Mouse (Mus musculus): ENCODE measurements at regions not wholly inside any gene's neighbourhood (a gene's known extent, or its start where the extent isn't known, plus 50 kb on each side); places are given as distances from the start of the nearest gene placed in this dataset.
"Not testable (repeated sequence)": the region's sequence is repeated elsewhere in the genome, so short reads cannot be mapped to it uniquely, and the experiment has no call there.

DNA sequence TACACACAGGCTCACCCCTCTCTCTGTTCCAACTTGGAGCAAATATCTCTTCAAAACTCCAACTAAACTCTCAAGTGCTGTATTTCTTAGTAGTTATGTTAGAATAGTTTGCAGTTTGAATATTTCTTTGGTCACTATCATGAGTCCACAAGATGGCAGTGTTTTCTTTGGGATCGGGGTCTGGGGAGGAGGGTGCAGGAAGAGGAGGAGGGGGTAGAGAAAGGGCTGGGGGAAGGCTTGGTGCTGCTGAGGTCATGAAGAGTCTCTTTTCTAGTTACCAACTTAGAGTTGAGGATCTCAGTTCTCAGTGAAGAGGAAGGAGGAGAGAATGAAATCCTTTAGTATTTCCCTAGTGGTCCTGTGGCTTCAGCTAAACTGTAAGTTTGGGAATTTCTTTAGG, 863.6 kb downstream of the Dad1 start:
- not testable (repeated sequence) for H3K4me1 ChIP-seq (replicated peaks); H3K36me3 ChIP-seq; H3K9me3 ChIP-seq (replicated peaks); H3K27ac ChIP-seq; DNase-seq; H3K4me3 ChIP-seq (replicated peaks); H3K9ac ChIP-seq; H3K4me2 ChIP-seq; H3K27me3 ChIP-seq; ATAC-seq (ENCODE audit: low read depth)
- no CpG with 5 or more reads among the region's 1 CpGs for WGBS (ENCODE audit: insufficient replicate concordance)

DNA sequence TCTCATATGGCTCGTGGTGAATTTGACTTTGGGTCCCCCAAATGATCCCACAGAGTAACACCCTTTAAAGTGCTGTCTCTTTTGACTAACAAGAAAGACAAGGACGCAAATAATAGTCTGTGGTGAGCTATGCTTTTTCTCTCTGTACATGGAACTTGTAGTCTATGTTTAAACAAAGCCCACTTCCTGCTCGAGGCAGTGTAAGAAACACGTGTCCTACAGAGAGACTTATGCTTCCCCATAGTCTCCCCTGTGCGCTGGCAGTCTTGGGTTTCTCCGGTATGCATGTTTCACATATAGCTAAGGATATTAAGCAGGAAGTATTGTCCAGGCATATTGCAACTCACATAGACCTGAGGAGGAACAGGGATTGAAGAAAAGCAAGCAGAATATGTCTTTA, 879.0 kb upstream of the Olfr1507 start:
- not testable (repeated sequence) for H3K9ac ChIP-seq; H3K36me3 ChIP-seq; H3K27me3 ChIP-seq; H3K4me3 ChIP-seq (replicated peaks); H3K9me3 ChIP-seq (replicated peaks); H3K4me2 ChIP-seq; H3K27ac ChIP-seq; DNase-seq; ATAC-seq (ENCODE audit: low read depth); H3K4me1 ChIP-seq (replicated peaks)
- 27% methylated on average over 5 of the region's 6 CpGs for WGBS (ENCODE audit: insufficient replicate concordance)

DNA sequence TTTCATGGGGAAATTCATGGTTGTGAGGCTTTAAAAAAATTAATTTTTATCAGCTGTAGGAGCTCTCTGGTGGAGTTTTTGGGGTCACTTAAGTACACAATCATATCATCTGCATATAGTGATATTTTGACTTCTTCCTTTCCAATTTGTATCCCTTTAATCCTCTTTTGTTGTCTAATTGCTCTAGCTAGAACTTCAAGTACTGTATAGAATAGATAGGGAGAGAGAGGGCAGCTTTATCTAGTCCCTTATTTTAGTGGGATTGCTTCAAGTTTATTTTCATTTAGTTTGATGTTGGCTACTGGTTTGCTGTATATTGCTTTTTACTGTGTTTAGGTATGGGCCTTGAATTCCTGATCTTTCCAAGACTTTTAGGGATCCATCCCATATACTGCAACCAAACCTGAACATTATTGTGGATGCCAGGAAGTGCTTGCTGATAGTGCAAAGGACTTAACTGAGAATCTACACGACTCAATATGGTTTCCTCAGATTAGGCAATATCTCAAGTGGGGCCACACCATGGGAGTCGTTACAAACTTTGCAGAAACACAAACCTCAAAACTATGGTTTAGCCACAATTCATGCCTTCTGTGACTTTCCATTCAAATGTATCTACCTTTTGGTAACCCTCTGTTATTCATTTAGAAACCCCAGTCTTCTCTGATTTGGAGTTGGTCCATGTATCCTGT, 878.4 kb upstream of the Olfr1507 start:
- H3K27me3 ChIP-seq; H3K9me3 ChIP-seq (replicated peaks); H3K9ac ChIP-seq; DNase-seq; H3K36me3 ChIP-seq; H3K27ac ChIP-seq; H3K4me3 ChIP-seq (replicated peaks); H3K4me1 ChIP-seq (replicated peaks); H3K4me2 ChIP-seq: not testable (repeated sequence)
- 9% methylated on average over 1 of the region's 2 CpGs for WGBS (ENCODE audit: insufficient replicate concordance)
- peak; percentile 91 for ATAC-seq (ENCODE audit: low read depth)

DNA sequence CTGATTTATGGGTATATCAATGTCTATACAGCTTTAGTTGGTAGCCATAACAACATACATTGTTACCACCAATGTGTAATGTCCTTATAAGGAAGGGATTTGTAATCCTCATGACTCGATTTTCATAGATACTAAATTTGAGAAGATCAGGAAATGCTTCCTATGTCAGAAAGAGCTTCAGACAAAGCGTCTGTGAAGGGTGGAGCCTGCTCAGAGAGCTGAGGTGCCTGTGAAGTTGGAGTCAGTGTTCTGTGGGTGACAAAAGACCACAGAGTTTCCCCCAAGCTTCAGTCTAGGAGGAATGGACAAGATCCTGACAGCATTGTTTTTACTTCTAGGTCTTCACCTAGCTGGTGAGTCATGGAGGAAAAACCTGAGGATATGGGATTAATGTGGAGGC, 874.2 kb upstream of the Olfr1507 start:
- no peaks in the 10 kb centered on the region for H3K9me3 ChIP-seq (replicated peaks)
- H3K36me3 ChIP-seq: no peaks in the 10 kb centered on the region
- H3K27ac ChIP-seq: no peak overlapping the region
- no peak overlapping the region for H3K9ac ChIP-seq
- H3K4me1 ChIP-seq (replicated peaks): peaks cover 4% of the 10 kb centered on the region; the same call in 1 of the 2 replicates
- H3K4me3 ChIP-seq (replicated peaks): no peak overlapping the region
- H3K27me3 ChIP-seq: no peaks in the 10 kb centered on the region
- 35% methylated on average over 2 of the region's 2 CpGs for WGBS (ENCODE audit: insufficient replicate concordance)
- ATAC-seq (ENCODE audit: low read depth) (no peak), DNase-seq (no peak)
- no peak overlapping the region for H3K4me2 ChIP-seq

DNA sequence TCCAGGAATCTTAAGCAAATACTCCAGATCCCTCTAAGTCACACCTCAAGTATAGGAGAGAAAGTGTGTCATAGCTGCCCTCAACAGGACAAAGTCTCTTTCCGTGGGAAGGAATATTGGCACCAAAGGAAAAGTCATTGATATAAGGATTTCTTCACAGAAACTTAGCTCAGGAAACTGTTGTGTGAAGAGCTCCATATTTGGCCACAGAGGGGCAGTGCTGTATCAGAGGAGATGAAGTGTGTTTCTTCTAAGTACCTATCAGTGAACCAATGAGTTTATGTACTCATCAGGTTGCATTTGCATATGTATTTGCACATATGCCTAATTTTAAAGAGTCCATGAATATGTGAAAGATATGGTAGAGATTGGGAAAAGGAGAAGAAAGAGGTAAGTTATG, 871.9 kb upstream of the Olfr1507 start:
- H3K36me3 ChIP-seq; ATAC-seq (ENCODE audit: low read depth); H3K27me3 ChIP-seq; DNase-seq; H3K4me3 ChIP-seq (replicated peaks); H3K27ac ChIP-seq; H3K4me2 ChIP-seq; H3K4me1 ChIP-seq (replicated peaks); H3K9ac ChIP-seq; H3K9me3 ChIP-seq (replicated peaks): not testable (repeated sequence)
- WGBS (ENCODE audit: insufficient replicate concordance): 30% methylated on average over 1 of the region's 1 CpGs

DNA sequence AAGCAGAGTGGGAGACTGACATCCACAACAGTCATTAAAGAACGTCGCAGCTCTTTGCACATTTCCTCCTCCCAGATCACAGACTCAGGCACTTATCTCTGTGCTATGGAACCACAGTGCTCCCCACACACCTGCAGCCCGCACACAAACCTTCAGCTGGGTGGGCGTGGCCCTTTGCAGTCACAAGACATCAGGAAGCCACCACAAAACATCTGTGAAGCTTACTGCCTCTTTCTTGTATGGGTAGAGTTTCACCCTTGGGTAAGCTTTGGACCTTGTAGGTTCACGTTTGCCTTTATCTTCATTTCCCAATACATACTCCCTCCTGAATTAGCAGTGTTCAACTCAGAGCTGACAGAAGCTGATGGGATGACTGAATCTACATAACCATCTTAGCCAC, 868.4 kb upstream of the Olfr1507 start:
- H3K4me1 ChIP-seq (replicated peaks): peaks cover 27% of the 10 kb centered on the region
- not testable (repeated sequence) for H3K9ac ChIP-seq; ATAC-seq (ENCODE audit: low read depth); H3K9me3 ChIP-seq (replicated peaks); H3K27me3 ChIP-seq; H3K36me3 ChIP-seq; H3K27ac ChIP-seq; H3K4me2 ChIP-seq; DNase-seq; H3K4me3 ChIP-seq (replicated peaks)
- 20% methylated on average over 5 of the region's 5 CpGs for WGBS (ENCODE audit: insufficient replicate concordance)

DNA sequence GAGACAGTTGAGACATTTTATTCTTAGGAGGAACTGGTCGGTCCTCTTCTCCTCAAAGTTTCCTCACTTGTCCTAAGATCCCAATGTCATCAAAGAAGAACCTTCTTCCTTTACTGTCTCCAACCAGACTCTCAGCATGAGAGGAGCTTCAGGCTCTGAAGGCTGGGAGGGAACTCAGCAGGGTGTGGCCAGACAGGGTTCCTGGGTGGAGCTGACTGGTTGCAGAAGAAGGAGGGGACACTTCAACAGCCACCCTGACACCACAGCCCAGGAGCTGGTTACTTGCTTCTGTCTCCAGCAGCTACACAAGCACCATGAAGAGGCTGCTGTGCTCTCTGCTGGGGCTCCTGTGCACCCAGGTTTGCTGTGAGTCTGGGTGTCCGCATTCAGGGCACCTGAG, 866.5 kb upstream of the Olfr1507 start:
- peak overlapping the region; percentile 50; the same call in 1 of the 2 replicates for H3K27ac ChIP-seq
- ATAC-seq (ENCODE audit: low read depth): peak; percentile 71
- not testable (repeated sequence) for H3K9me3 ChIP-seq (replicated peaks); H3K4me3 ChIP-seq (replicated peaks); H3K9ac ChIP-seq; DNase-seq; H3K27me3 ChIP-seq; H3K36me3 ChIP-seq
- peak overlapping the region; percentile 24; the same call in 1 of the 2 replicates for H3K4me2 ChIP-seq
- 40% methylated on average over 2 of the region's 2 CpGs for WGBS (ENCODE audit: insufficient replicate concordance)
- peaks cover 27% of the 10 kb centered on the region for H3K4me1 ChIP-seq (replicated peaks)

DNA sequence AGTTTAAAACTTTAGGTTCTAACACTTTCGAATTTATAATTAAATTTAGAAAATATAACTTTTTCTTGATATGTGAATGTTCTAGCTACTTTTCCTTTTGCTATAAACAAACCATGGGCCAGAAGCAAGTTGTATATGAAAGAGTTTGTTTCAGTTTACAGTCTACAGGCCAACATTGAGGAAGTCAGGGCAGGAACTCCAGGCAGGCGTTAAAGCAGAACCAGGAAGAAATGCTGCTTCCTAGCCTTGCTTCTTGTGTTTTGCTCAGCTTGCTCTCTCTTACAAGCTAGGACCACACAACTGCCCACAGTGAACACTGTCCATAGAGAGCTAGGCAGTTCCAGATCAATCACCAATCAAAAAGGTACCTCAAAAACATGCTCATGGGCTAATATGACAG, 861.9 kb upstream of the Olfr1507 start:
- WGBS (ENCODE audit: insufficient replicate concordance): 69% methylated on average over 1 of the region's 2 CpGs

DNA sequence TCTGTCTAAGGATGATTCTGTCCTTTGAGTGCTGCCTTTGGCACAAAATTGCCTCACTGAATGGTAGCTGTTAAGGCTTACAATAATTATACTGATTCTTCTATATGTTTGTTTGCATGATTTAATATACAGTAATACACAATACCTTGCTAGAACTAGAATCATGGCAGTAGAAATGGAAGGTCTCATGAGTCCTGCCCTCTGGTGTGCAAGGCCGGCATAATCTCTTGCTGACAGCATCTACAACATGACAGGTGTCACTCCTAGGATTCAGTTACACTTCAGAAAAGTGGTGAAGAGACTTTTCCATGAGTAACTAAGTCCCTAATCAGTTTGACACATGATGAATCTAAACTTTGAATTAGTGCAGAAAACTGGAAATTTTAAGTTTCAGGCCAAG, 861.2 kb upstream of the Olfr1507 start:
- WGBS (ENCODE audit: insufficient replicate concordance): no CpG with 5 or more reads among the region's 1 CpGs
- not testable (repeated sequence) for H3K27ac ChIP-seq; H3K9ac ChIP-seq; H3K27me3 ChIP-seq; DNase-seq; ATAC-seq (ENCODE audit: low read depth); H3K9me3 ChIP-seq (replicated peaks); H3K4me2 ChIP-seq; H3K4me3 ChIP-seq (replicated peaks); H3K36me3 ChIP-seq
- peaks cover 12% of the 10 kb centered on the region for H3K4me1 ChIP-seq (replicated peaks)

More for the DNA sequence above, 861.9 kb upstream of the Olfr1507 start:
- not testable (repeated sequence) for H3K4me2 ChIP-seq; H3K9me3 ChIP-seq (replicated peaks); ATAC-seq (ENCODE audit: low read depth); H3K36me3 ChIP-seq; H3K27ac ChIP-seq; H3K4me3 ChIP-seq (replicated peaks); H3K27me3 ChIP-seq; H3K9ac ChIP-seq; DNase-seq
- peaks cover 18% of the 10 kb centered on the region for H3K4me1 ChIP-seq (replicated peaks)

DNA sequence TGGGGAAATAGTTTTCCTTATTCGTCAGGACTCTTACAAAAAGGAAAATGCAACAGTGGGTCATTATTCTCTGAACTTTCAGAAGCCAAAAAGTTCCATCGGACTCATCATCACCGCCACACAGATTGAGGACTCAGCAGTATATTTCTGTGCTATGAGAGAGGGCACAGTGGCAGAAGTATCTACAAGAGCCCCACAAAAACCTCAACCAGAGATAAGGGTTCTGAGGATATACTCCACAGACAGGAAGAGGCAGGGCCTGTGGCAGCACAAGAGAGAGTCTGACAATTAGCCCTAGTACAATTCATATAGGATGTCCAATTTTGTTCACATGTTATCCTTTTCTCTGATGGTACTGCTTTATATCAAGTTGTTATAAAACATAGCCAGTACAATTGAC, 855.9 kb upstream of the Olfr1507 start:
- not testable (repeated sequence) for ATAC-seq (ENCODE audit: low read depth); H3K27ac ChIP-seq; H3K9me3 ChIP-seq (replicated peaks); H3K4me2 ChIP-seq; H3K36me3 ChIP-seq; H3K4me3 ChIP-seq (replicated peaks); DNase-seq; H3K27me3 ChIP-seq; H3K4me1 ChIP-seq (replicated peaks); H3K9ac ChIP-seq
- 27% methylated on average over 3 of the region's 3 CpGs for WGBS (ENCODE audit: insufficient replicate concordance)

DNA sequence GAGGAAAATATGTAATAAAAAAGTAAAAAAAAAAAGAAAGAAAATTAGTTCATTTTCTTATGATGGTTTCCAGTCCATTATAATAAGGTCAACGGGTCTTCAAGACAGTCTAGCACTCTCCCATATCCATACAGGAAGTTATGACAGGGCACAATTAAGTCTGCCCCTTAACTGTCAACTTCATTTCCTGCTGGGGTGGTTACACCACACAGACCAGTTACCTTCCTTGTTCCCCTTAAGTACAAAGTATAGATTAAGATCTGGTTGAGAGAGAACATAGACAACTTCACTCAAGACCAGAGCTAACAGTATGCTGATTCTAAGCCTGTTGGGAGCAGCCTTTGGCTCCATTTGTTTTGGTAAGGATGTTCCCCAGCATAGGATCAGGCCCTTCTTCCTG, 855.2 kb upstream of the Olfr1507 start:
- not testable (repeated sequence) for H3K9ac ChIP-seq
- WGBS (ENCODE audit: insufficient replicate concordance): 18% methylated on average over 1 of the region's 1 CpGs

DNA sequence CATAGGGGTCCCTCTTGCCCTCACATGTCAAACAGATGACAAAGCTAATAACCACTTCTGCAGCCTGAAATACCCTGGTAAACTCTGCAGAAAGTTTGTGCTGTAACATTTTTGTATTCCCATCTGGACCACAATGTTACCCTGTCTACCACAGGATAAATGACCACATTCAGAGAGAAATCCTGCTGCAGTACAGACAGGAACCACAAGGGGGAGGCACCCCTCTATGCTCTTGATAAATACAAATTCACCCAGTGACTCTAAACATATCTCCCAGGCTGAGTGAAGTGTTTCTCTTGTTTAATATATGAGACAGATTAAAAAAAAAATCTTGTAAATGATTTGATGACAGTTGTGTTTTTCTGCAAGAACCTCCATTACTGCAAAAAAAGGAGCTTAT, 853.6 kb upstream of the Olfr1507 start:
- not testable (repeated sequence) for ATAC-seq (ENCODE audit: low read depth); H3K9me3 ChIP-seq (replicated peaks); H3K36me3 ChIP-seq; H3K4me1 ChIP-seq (replicated peaks); H3K9ac ChIP-seq; H3K4me3 ChIP-seq (replicated peaks); DNase-seq; H3K4me2 ChIP-seq; H3K27ac ChIP-seq; H3K27me3 ChIP-seq

More for the DNA sequence above, 855.2 kb upstream of the Olfr1507 start:
- not testable (repeated sequence) for DNase-seq; H3K4me1 ChIP-seq (replicated peaks); ATAC-seq (ENCODE audit: low read depth); H3K4me2 ChIP-seq; H3K27ac ChIP-seq; H3K27me3 ChIP-seq; H3K36me3 ChIP-seq; H3K4me3 ChIP-seq (replicated peaks); H3K9me3 ChIP-seq (replicated peaks)

All from liver, embryonic 13.5 days (tissue).